Mouse (Mus musculus): ENCODE results near the gene Cdh26.

The Cdh26 gene

GRCm38 (mm10) chr2:178414261-178415149, 15.8 kb upstream of the Cdh26 start, which contains the start of the genes Ppp1r3d and Fam217b:
Gene Ppp1r3d, minus strand, starts transcription at chr2:178414472.
Gene Fam217b, plus strand, starts transcription at chr2:178414524.
- H3K27me3 ChIP-seq (ENCODE audit: insufficient read depth, low read length), result peaks cover 65% of the 10 kb centered on the region
- H3K4me3 ChIP-seq (replicated peaks; ENCODE audit: low read length), result peak within 1 kb of the TSS; percentile 80
- H3K36me3 ChIP-seq (ENCODE audit: insufficient read depth, low read length), result no peaks in the 10 kb centered on the region
- H3K9me3 ChIP-seq (ENCODE audit: low read length), result peaks cover 7% of the 10 kb centered on the region; the same call in 1 of the 2 replicates
- TF ChIP-seq POU5F1 (IDR thresholded peaks at IDR 0.05; ENCODE audit: borderline replicate concordance, low read length), result no peak
- no peak for TF ChIP-seq CTCF (conservative IDR thresholded peaks at IDR 0.05; ENCODE audit: low read length)
- TF ChIP-seq NANOG (IDR thresholded peaks at IDR 0.05; ENCODE audit: borderline replicate concordance, low read length), result no peak
- H3K4me1 ChIP-seq (replicated peaks; ENCODE audit: low read depth, low read length), result peaks cover 21% of the 10 kb centered on the region

- Histone ChIP-seq H3K4me3 (replicated peaks; ENCODE audit: low read length) (no peak overlapping the region; the same call in 1 of the 2 replicates), H3K27me3 (ENCODE audit: insufficient read depth, low read length) (peaks cover 63% of the 10 kb centered on the region), H3K4me1 (replicated peaks; ENCODE audit: low read depth, low read length) (peaks cover 21% of the 10 kb centered on the region), H3K36me3 (ENCODE audit: insufficient read depth, low read length) (no peaks in the 10 kb centered on the region), H3K9me3 (ENCODE audit: low read length) (peaks cover 7% of the 10 kb centered on the region; the same call in 1 of the 2 replicates)
- no peak for TF ChIP-seq CTCF (conservative IDR thresholded peaks at IDR 0.05; ENCODE audit: low read length)
- TF ChIP-seq POU5F1 (IDR thresholded peaks at IDR 0.05; ENCODE audit: borderline replicate concordance, low read length), result no peak
- TF ChIP-seq NANOG (IDR thresholded peaks at IDR 0.05; ENCODE audit: borderline replicate concordance, low read length), result no peak
These were observed 15.2 kb upstream of the Cdh26 start for GRCm38 (mm10) chr2:178415150-178415448.

DNA sequence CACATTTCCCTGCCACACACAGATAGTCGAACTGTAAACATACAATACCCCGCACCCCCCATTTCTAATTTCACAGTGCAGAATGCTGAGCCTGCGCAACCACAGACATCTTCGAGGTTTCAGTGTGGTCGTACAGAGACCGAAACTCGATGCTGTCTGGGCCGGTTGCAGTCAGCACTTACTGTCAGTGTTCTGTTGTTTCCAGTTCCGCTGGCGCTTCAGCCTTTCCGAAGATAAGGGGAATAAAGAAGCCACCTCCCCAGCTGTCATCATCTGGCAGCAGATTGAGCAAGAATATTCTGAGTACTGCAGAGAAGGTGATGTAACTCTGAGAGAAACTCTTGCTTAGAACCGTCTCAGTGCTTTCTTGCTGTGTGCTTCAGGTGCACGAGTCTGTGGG, 13.9 kb upstream of the Cdh26 start:
- Histone ChIP-seq H3K27me3 (ENCODE audit: insufficient read depth, low read length) (peaks cover 57% of the 10 kb centered on the region), H3K36me3 (ENCODE audit: insufficient read depth, low read length) (no peaks in the 10 kb centered on the region), H3K4me1 (replicated peaks; ENCODE audit: low read depth, low read length) (peaks cover 21% of the 10 kb centered on the region), H3K9me3 (ENCODE audit: low read length) (peaks cover 7% of the 10 kb centered on the region; the same call in 1 of the 2 replicates), H3K4me3 (replicated peaks; ENCODE audit: low read length) (no peak overlapping the region)
- no peak for TF ChIP-seq NANOG (IDR thresholded peaks at IDR 0.05; ENCODE audit: borderline replicate concordance, low read length)
- TF ChIP-seq POU5F1 (IDR thresholded peaks at IDR 0.05; ENCODE audit: borderline replicate concordance, low read length), result no peak
- TF ChIP-seq CTCF (conservative IDR thresholded peaks at IDR 0.05; ENCODE audit: low read length), result no peak

DNA sequence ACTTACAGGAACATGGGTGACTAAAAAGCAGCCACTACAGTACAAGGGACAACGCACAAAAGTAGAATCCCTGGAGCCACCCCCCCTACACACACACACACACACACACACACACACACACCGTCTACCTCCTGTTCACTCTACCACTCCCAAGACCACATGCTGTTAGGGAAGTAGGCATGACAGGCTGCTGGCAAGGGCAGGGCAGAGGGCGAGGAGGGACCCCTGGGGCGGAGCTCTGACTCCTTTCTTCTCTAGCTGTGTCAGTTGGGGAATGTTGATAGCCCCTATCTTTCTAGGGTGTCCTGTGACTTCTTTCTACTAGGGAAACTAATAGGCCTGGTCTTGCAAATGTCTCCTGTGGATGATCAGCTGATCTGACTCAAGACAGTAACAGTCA, 13.4 kb upstream of the Cdh26 start:
- peaks cover 51% of the 10 kb centered on the region for H3K27me3 ChIP-seq (ENCODE audit: insufficient read depth, low read length)
- H3K36me3 ChIP-seq (ENCODE audit: insufficient read depth, low read length), result no peaks in the 10 kb centered on the region
- H3K4me3 ChIP-seq (replicated peaks; ENCODE audit: low read length), result no peak overlapping the region
- peaks cover 7% of the 10 kb centered on the region; the same call in 1 of the 2 replicates for H3K9me3 ChIP-seq (ENCODE audit: low read length)
- peaks cover 21% of the 10 kb centered on the region for H3K4me1 ChIP-seq (replicated peaks; ENCODE audit: low read depth, low read length)
- TF ChIP-seq CTCF (conservative IDR thresholded peaks at IDR 0.05; ENCODE audit: low read length), result no peak
- TF ChIP-seq NANOG (IDR thresholded peaks at IDR 0.05; ENCODE audit: borderline replicate concordance, low read length), result no peak
- no peak for TF ChIP-seq POU5F1 (IDR thresholded peaks at IDR 0.05; ENCODE audit: borderline replicate concordance, low read length)

DNA sequence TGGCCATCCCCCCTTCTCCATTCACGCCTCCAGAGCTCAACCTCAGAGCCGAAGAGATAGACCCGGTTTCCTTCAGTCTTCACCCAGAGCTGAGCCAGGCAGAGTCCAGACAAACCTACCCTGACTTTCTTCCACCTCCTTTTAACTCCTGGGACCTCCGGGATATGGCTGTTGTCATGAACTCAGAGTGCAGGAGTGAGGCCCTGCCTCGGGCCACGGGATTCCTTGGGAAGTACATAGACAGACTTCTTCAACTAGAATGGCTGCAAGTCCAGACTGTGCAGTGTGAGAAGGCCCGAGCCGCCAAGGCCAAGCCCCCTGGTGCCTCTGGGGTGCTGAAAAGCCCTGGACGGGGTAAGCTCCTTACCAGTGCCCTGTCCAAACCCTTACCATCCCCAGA, 9.8 kb upstream of the Cdh26 start:
- H3K4me3 ChIP-seq (replicated peaks; ENCODE audit: low read length), result no peak overlapping the region
- H3K4me1 ChIP-seq (replicated peaks; ENCODE audit: low read depth, low read length), result peaks cover 10% of the 10 kb centered on the region
- no peaks in the 10 kb centered on the region for H3K9me3 ChIP-seq (ENCODE audit: low read length)
- H3K36me3 ChIP-seq (ENCODE audit: insufficient read depth, low read length), result no peaks in the 10 kb centered on the region
- TF ChIP-seq NANOG (IDR thresholded peaks at IDR 0.05; ENCODE audit: borderline replicate concordance, low read length) (no peak), POU5F1 (IDR thresholded peaks at IDR 0.05; ENCODE audit: borderline replicate concordance, low read length) (no peak)
- peaks cover 18% of the 10 kb centered on the region for H3K27me3 ChIP-seq (ENCODE audit: insufficient read depth, low read length)

- no peak for TF ChIP-seq POU5F1 (IDR thresholded peaks at IDR 0.05; ENCODE audit: borderline replicate concordance, low read length)
- no peak for TF ChIP-seq CTCF (conservative IDR thresholded peaks at IDR 0.05; ENCODE audit: low read length)
- TF ChIP-seq NANOG (IDR thresholded peaks at IDR 0.05; ENCODE audit: borderline replicate concordance, low read length), result no peak
- Histone ChIP-seq H3K4me1 (replicated peaks; ENCODE audit: low read depth, low read length) (peaks cover 4% of the 10 kb centered on the region), H3K36me3 (ENCODE audit: insufficient read depth, low read length) (no peaks in the 10 kb centered on the region)
These were observed 8.7 kb upstream of the Cdh26 start for GRCm38 (mm10) chr2:178421603-178422002.

GRCm38 (mm10) chr2:178422186-178422585, 8.1 kb upstream of the Cdh26 start:
- H3K9me3 ChIP-seq (ENCODE audit: low read length), result no peaks in the 10 kb centered on the region
- no peak overlapping the region for H3K4me3 ChIP-seq (replicated peaks; ENCODE audit: low read length)
- H3K27me3 ChIP-seq (ENCODE audit: insufficient read depth, low read length), result peaks cover 8% of the 10 kb centered on the region
- H3K36me3 ChIP-seq (ENCODE audit: insufficient read depth, low read length), result no peaks in the 10 kb centered on the region
- TF ChIP-seq NANOG (IDR thresholded peaks at IDR 0.05; ENCODE audit: borderline replicate concordance, low read length) (no peak), CTCF (conservative IDR thresholded peaks at IDR 0.05; ENCODE audit: low read length) (no peak), POU5F1 (IDR thresholded peaks at IDR 0.05; ENCODE audit: borderline replicate concordance, low read length) (no peak)
- peaks cover under 1% of the 10 kb centered on the region for H3K4me1 ChIP-seq (replicated peaks; ENCODE audit: low read depth, low read length)

More at GRCm38 (mm10) chr2:178421603-178422002, 8.7 kb upstream of the Cdh26 start:
- H3K27me3 ChIP-seq (ENCODE audit: insufficient read depth, low read length), result peaks cover 8% of the 10 kb centered on the region
- no peaks in the 10 kb centered on the region for H3K9me3 ChIP-seq (ENCODE audit: low read length)
- H3K4me3 ChIP-seq (replicated peaks; ENCODE audit: low read length), result no peak overlapping the region

DNA sequence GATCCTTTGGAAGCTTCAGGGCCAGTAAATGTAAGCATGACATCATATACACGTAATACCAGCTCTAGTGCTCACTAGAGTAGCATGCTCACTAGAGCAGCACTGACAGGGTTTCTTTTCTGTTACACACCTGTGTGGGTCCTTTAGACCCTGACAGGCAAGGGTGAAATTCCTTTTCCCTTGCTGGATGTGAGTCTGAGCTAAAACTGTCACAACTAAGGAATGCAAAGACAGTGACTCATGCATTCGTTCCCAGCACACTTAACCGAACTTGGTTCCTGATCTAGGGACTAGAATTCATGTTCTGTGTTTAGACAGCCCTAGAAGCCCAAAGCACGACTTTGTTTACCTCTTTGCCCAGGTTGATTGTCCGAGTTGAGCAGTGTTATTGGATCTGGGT, 7.1 kb upstream of the Cdh26 start:
- TF ChIP-seq CTCF (conservative IDR thresholded peaks at IDR 0.05; ENCODE audit: low read length) (no peak), POU5F1 (IDR thresholded peaks at IDR 0.05; ENCODE audit: borderline replicate concordance, low read length) (no peak), NANOG (IDR thresholded peaks at IDR 0.05; ENCODE audit: borderline replicate concordance, low read length) (no peak)
- no peak overlapping the region for H3K4me3 ChIP-seq (replicated peaks; ENCODE audit: low read length)
- H3K9me3 ChIP-seq (ENCODE audit: low read length), result no peaks in the 10 kb centered on the region
- H3K36me3 ChIP-seq (ENCODE audit: insufficient read depth, low read length), result no peaks in the 10 kb centered on the region
- H3K27me3 ChIP-seq (ENCODE audit: insufficient read depth, low read length), result peaks cover 14% of the 10 kb centered on the region
- H3K4me1 ChIP-seq (replicated peaks; ENCODE audit: low read depth, low read length), result no peaks in the 10 kb centered on the region
